Mouse (Mus musculus): ENCODE results near the gene Acsm4.

GRCm38 (mm10) chr7:119670395-119670794 lies 19.4 kb upstream of the Acsm4 start:
- TF ChIP-seq CTCF (IDR thresholded peaks at IDR 0.05) (no peak), EP300 (IDR thresholded peaks at IDR 0.05) (no peak)
